Comparison of ENCODE assay signal across 19 mouse cellular contexts in genomic region chr17:5785238-5785637, GRCm38 (mm10).
"Had no signal": no experiment of that assay in that cellular context is flagged by ENCODE, and none has a peak within 500 bp of the region (broad histone marks: within the 10 kb centered on the region; RNA-seq: fewer than 3 reads in every experiment).

No protein-coding gene starts in this region.

- ATAC-seq: intestine, embryonic 16.5 days; liver, postnatal 0 days; lung, postnatal 0 days; midbrain, embryonic 13.5 days had no signal

- H3K36me3 ChIP-seq: limb, embryonic 12.5 days; limb, embryonic 15.5 days; midbrain, embryonic 13.5 days; neural tube, embryonic 12.5 days; neural tube, embryonic 15.5 days had no signal

- H3K4me1 ChIP-seq: midbrain, embryonic 13.5 days; neural tube, embryonic 12.5 days; neural tube, embryonic 15.5 days had no signal

- DNase-seq: kidney, adult 2 months; kidney, postnatal 25 days; layer of hippocampus, postnatal 36 days; liver, postnatal 0 days; lung, embryonic 14.5 days; retina, postnatal 1 day; thymus, adult 2 months; thymus, postnatal 14 days; thymus, postnatal 4 days had no signal

- H3K4me3 ChIP-seq: left cerebral cortex, adult 2 months; limb, embryonic 12.5 days; limb, embryonic 15.5 days; midbrain, embryonic 13.5 days; neural tube, embryonic 12.5 days; neural tube, embryonic 15.5 days had no signal

- H3K27ac ChIP-seq: kidney, postnatal 0 days; left cerebral cortex, adult 2 months; limb, embryonic 12.5 days; limb, embryonic 15.5 days; liver, embryonic 14.5 days; midbrain, embryonic 13.5 days; neural tube, embryonic 12.5 days; neural tube, embryonic 15.5 days had no signal
